Mouse (Mus musculus) inflammation-experienced regulatory T-cells (primary cell): ENCODE measurements around the gene Duoxa1. TPM values are rescaled to one million over a fixed set of nuclear protein-coding genes. Genes with fewer than 3 reads are reported as not detected.

Source experiments
- polyA plus RNA-seq, 2 experiments: library from polyadenylated mRNA; unstranded; fragments of 100-300 nt; shearing (Covaris generic); gene quantifications; one replicate each; pipeline ENCODE4 v1.2.1; 2017

Gene Duoxa1
- polyA plus RNA-seq, result under 1 TPM in 1 of 2 experiments, not detected in 1; 0.66 TPM

GRCm38 (mm10) chr2:122313536-122313935 lies at the start of gene Duoxa1:
Gene Duoxa1, minus strand, starts transcription at chr2:122313730.

GRCm38 (mm10) chr2:122315372-122315771 lies 1.8 kb upstream of the Duoxa1 start, which contains the start of gene Duox1:
Gene Duox1, plus strand, starts transcription at chr2:122315672.

GRCm38 (mm10) chr2:122298596-122299490 lies 14.7 kb downstream of the Duoxa1 start, which contains the start of gene Duoxa2:
Gene Duoxa2, plus strand, starts transcription at chr2:122298900.

GRCm38 (mm10) chr2:122298096-122298499 lies 15.4 kb downstream of the Duoxa1 start, which contains the start of gene Duox2:
Gene Duox2, minus strand, starts transcription at chr2:122298449.

Other genes starting within 250 kb of the Duoxa1 start
- gene Spg11, start 195.3 kb downstream of the Duoxa1 start, polyA plus RNA-seq, result 10 to 100 TPM; 12.7 to 18.8 TPM
- 1,000 to 10,000 TPM; 7,214 to 7,784 TPM for gene B2m, start 166.0 kb downstream of the Duoxa1 start, polyA plus RNA-seq
- under 1 TPM in 1 of 2 experiments, not detected in 1; 0.76 TPM for gene Trim69, start 153.0 kb downstream of the Duoxa1 start, polyA plus RNA-seq
- gene Patl2, start 127.5 kb downstream of the Duoxa1 start, polyA plus RNA-seq, result 1 to 10 TPM in 1 of 2 experiments, under 1 TPM in 1; 0.69 to 1.5 TPM
- gene Terb2, start 127.5 kb downstream of the Duoxa1 start, polyA plus RNA-seq, result under 1 TPM in 1 of 2 experiments, not detected in 1; 0.31 TPM
- gene Sord, start 79.0 kb downstream of the Duoxa1 start, polyA plus RNA-seq, result 1 to 10 TPM; 2.3 to 3.3 TPM
- gene Duox2, start 15.3 kb downstream of the Duoxa1 start, polyA plus RNA-seq, result under 1 TPM in 1 of 2 experiments, not detected in 1; 0.27 TPM
- under 1 TPM in 1 of 2 experiments, not detected in 1; 0.70 TPM for gene Duoxa2, start 14.8 kb downstream of the Duoxa1 start, polyA plus RNA-seq
- gene Duox1, start 1.9 kb upstream of the Duoxa1 start, polyA plus RNA-seq, result under 1 TPM in 1 of 2 experiments, not detected in 1; 0.20 TPM
- gene Shf, start 55.4 kb upstream of the Duoxa1 start, polyA plus RNA-seq, result 1 to 10 TPM; 4.0 to 4.8 TPM
- gene Slc28a2, start 112.7 kb upstream of the Duoxa1 start, polyA plus RNA-seq, result 100 to 1,000 TPM; 158 to 181 TPM
- gene Gm14085, start 171.2 kb upstream of the Duoxa1 start, polyA plus RNA-seq, result 10 to 100 TPM; 10.6 to 31.1 TPM